ENCODE assay signal across 23 mouse cellular contexts in genomic region chr8:127146055-127146454, GRCm38 (mm10).
DNase-seq lines count a peak whose midpoint lies in the region; ATAC-seq lines count a peak whose summit lies in the region.
"Had no signal": no experiment of that assay in that cellular context is flagged by ENCODE, and none has a peak within 500 bp of the region (broad histone marks: within the 10 kb centered on the region; RNA-seq: fewer than 3 reads in every experiment).

No protein-coding gene starts in this region.

- no peak for DNase-seq in heart, embryonic 10.5 days (ENCODE audit: low spot score)
- DNase-seq in heart, postnatal 14 days, result no peak
- peak; percentile 57 for DNase-seq in liver
- no peak for DNase-seq in layer of hippocampus, adult 18-20 months (ENCODE audit: low spot score in 2 of 2)
- no peak for DNase-seq in hindbrain, embryonic 10.5 days (ENCODE audit: low spot score)
- DNase-seq in Muller cell, postnatal 12 days (ENCODE audit: inconsistent ontology term), result no peak
- DNase-seq: adrenal gland, postnatal 14 days; cerebellum, adult 18-20 months; cerebellum, postnatal 10 days; gastrocnemius, adult 2 months; kidney, adult 8-10 months; kidney, postnatal 4 days; layer of hippocampus, postnatal 36 days; lung, postnatal 36 days; thymus, postnatal 36 days had no signal

- intact Hi-C loops in heart, postnatal 14 days (cut with DNase I), result no loop called here

- H3K4me3 ChIP-seq in heart, embryonic 10.5 days, result no peak overlapping the region
- H3K4me3 ChIP-seq in liver, embryonic 15.5 days (replicated peaks), result no peak overlapping the region
- H3K4me3 ChIP-seq in hindbrain, embryonic 10.5 days, result no peak overlapping the region
- H3K4me3 ChIP-seq: embryonic facial prominence, embryonic 13.5 days; gastrocnemius, adult 2 months; midbrain, embryonic 13.5 days had no signal

- no peak overlapping the region for H3K4me2 ChIP-seq in liver, embryonic 15.5 days
- H3K4me2 ChIP-seq: embryonic facial prominence, embryonic 13.5 days; heart, embryonic 11.5 days; midbrain, embryonic 13.5 days had no signal

- H3K36me3 ChIP-seq in heart, embryonic 10.5 days, result no peaks in the 10 kb centered on the region
- no peaks in the 10 kb centered on the region for H3K36me3 ChIP-seq in liver, embryonic 15.5 days (replicated peaks)
- no peaks in the 10 kb centered on the region for H3K36me3 ChIP-seq in hindbrain, embryonic 10.5 days
- H3K36me3 ChIP-seq: embryonic facial prominence, embryonic 13.5 days; midbrain, embryonic 13.5 days had no signal

- H3K4me1 ChIP-seq in heart, embryonic 10.5 days, result peaks cover 73% of the 10 kb centered on the region
- peaks cover 16% of the 10 kb centered on the region for H3K4me1 ChIP-seq in liver, embryonic 15.5 days (replicated peaks)
- peaks cover 32% of the 10 kb centered on the region for H3K4me1 ChIP-seq in hindbrain, embryonic 10.5 days (replicated peaks)

- 0 out of 2 replicates have a peak overlapping the region, but pooled peaks have one; percentile 16 for H3K27ac ChIP-seq in heart, embryonic 10.5 days
- no peak overlapping the region for H3K27ac ChIP-seq in liver, embryonic 15.5 days (replicated peaks)
- no peak overlapping the region for H3K27ac ChIP-seq in hindbrain, embryonic 10.5 days
- H3K27ac ChIP-seq: embryonic facial prominence, embryonic 13.5 days; kidney, postnatal 0 days had no signal

- no peak overlapping the region for H3K9ac ChIP-seq in liver, embryonic 15.5 days
- H3K9ac ChIP-seq: embryonic facial prominence, embryonic 13.5 days; midbrain, embryonic 13.5 days had no signal

- no peaks in the 10 kb centered on the region for H3K27me3 ChIP-seq in heart, embryonic 10.5 days (ENCODE audit: insufficient read depth, poor library complexity, severe bottlenecking)
- H3K27me3 ChIP-seq in liver, embryonic 15.5 days, result no peaks in the 10 kb centered on the region
- no peaks in the 10 kb centered on the region for H3K27me3 ChIP-seq in hindbrain, embryonic 10.5 days (ENCODE audit: insufficient read depth, poor library complexity, severe bottlenecking)
- H3K27me3 ChIP-seq: embryonic facial prominence, embryonic 13.5 days; midbrain, embryonic 13.5 days had no signal

- no peaks in the 10 kb centered on the region for H3K9me3 ChIP-seq in heart, embryonic 10.5 days
- no peaks in the 10 kb centered on the region for H3K9me3 ChIP-seq in liver, embryonic 15.5 days (replicated peaks)
- no peaks in the 10 kb centered on the region for H3K9me3 ChIP-seq in hindbrain, embryonic 10.5 days
- H3K9me3 ChIP-seq: embryonic facial prominence, embryonic 13.5 days; megakaryocyte, embryonic 14.5 days; midbrain, embryonic 13.5 days had no signal

- WGBS in heart, embryonic 10.5 days, result 39% methylated on average over 4 of the region's 4 CpGs
- WGBS in liver, embryonic 15.5 days (ENCODE audit: insufficient replicate concordance), result 16% methylated on average over 4 of the region's 4 CpGs
- WGBS in hindbrain, embryonic 10.5 days, result 80% methylated on average over 4 of the region's 4 CpGs

- peak; percentile 65 for ATAC-seq in liver, embryonic 15.5 days (ENCODE audit: insufficient read depth)
- ATAC-seq: forebrain, embryonic 16.5 days; hindbrain, embryonic 16.5 days; midbrain, embryonic 13.5 days had no signal
